Mouse (Mus musculus) c-Kit-negative CD71-positive TER-119-positive erythroid progenitor cells, embryonic 14.5 days (primary cell): ENCODE results near the gene Hsd3b2.
"Not testable (repeated sequence)": the region's sequence is repeated elsewhere in the genome, so short reads cannot be mapped to it uniquely, and the experiment has no call there.

ENCODE experiments used
- DNase-seq: peaks from one replicate; pipeline ENCODE4 v3.0.0-alpha.2; 2013; ENCODE audit warnings: low read depth, low spot score

The Hsd3b2 gene

DNA sequence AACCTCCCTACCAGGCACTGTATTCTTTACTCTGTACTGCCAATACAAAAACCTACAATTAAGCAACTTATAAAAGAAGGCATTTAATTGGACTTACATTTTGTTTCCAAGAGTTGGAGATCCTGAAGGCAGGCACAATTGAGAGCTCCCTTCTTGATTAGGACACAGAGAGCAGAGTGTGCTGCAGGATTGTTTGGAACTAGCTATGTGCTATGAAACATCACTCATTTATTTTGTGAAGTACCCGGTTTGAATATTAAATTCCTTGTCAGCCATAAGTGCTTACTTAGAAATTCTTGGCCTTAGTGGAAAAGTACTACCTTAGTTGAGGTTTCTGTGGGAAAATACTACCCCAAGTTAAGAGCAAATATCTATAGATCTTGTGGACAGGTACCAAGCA, at the start of gene Hsd3b2:
Gene Hsd3b2 (minus strand): TSS at position 168 of the 400 bp plus-strand sequence.
- no peak for DNase-seq

DNA sequence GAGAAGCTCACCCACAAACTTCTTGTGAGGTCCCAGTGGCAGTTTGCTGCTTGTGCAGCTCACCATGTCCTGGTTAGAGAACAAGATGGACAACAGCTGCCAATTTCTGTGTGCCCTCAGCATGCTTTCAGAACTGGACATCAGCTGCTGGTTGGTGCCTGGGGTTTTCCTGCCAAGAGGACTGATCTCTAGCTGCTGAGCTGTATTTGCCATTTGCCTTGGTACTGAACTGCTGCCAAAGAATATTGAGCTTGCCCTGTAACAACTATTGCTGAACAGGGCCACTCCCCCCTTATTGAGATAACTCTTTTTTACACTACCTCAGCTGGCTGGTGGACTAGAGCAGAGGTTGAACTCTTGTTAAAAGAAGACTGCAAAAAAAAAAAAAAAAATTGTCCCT, 39.8 kb upstream of the Hsd3b2 start:
- no peak for DNase-seq

DNA sequence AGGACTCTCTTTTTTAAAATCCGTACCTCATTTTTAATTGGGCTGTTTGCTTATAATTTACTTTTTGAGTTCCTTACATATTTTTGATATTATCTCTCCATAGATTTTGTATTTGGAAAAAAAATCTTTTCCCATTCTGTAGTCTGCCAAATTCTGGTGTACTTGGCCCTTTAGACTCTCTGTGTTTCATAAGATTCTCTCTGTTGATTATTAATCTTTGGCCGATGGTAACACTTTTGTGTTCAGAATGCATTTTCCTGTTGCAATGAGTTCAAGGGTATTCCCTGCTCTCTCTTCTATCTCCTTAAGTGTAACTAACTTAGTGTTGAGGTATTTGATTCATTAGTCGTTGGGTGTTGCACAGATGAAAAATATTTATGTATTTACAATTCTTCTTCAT, 32.5 kb upstream of the Hsd3b2 start:
- DNase-seq = no peak

DNA sequence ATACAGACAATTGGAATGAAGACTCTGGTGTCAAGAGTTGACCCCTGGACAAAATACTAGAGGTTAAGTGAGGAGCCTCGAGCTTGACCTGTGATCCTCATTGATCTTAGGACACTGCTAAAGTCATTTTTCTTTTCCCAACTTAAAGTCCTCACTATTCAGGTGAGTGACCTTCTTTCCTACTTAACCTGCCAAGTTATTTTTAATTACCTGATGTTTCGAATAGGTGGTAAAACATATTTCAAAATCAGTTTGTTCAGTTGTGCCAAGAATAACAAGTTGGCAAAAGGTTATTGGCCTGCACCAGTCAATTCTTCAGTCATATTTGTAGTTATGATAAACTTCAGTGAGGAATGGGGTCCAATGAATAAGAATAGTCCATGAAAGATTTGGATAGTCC, 27.8 kb upstream of the Hsd3b2 start:
- DNase-seq = no peak

DNA sequence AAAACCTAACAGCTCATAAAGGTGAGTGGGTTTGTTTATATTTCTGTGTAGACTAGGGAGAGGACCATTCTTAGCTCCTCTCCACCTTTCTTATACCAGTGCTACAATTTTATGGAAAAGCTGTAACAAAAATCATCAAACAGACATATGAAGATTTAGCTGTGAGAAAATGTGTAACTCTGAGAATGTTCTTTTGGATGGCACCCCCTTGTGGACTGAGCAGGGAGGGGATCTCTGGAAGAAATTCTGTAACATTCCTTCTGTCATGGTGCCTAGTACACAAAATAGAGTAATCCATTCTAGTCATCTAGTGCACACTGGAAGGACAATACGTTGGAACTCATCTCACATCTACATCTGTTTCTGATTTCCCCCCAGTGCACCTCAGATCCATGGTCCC, 16.7 kb upstream of the Hsd3b2 start:
- DNase-seq = not testable (repeated sequence)

DNA sequence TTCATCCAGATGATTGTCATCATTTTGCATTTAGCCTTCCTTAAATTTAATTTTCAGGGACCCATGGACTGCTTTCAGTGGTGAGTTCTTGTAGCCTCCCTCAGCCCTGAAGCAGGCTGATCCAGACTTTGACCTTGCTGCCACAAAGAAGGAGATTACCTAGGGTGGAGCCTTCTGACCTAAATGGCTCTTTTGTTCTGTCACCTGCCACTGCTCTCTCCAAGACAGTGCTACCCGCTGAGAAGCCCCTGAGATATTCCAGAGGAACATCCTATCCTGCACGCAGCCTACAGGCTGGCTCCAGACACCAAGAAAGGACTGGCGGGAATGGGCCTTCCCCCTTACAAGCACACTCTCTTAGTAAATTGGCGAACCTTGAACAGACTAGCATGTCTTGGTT, 10.0 kb upstream of the Hsd3b2 start:
- no peak for DNase-seq

DNA sequence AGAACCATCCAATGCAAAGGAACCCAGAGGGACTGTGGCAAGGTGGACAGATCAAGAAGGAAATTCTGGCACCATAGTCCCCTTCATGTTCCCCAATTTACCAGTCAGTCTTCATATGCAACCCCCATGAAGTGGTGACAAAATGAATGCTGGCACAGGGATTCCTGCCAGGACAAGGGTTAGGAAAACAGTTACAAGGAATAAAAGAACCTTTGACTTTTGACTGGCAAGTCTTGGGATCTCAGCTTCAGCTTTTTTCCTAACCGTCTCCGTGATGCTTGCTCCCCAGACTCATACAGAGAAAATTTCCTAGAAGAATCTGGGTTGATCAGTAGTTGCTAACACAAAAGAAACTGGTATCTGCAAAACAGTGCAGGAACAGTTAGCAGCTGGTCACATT, 9.4 kb upstream of the Hsd3b2 start:
- DNase-seq = no peak

DNA sequence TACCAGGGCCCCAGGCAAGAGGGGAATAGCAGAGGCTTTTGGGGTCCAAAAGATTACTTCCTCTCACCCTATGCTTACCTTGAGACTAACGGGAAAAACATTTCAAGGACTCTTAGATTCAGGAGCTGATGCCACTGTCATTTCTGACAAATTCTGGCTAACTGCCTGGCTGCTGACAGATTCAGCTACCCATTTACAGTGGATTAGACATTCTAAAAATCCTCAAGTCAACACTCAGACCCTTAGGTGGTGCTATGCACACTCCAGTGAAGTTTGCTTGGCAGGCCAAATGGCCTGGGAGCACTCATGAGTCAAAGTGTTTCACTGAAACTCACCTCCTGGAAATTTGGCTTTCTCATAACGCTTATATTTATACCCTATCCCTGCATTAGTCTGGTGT, 1.9 kb upstream of the Hsd3b2 start:
- no peak for DNase-seq

DNA sequence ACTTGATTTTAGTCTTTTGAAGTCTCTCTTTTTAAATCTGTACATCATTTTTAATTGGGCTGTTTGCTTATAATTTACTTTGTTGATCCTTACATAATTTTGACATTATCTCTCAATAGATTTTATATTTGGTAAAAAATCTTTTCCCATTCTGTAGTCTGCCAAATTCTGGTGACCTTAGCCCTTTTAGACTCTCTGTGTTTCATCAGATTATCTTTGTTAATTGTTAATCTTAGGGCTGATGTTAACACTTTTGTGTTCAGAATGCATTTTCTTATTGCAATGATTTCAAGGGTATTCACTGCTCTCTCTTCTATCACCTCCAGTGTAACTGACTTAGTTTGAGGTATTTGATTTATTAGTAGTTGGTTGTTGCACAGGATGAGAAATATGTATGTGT, 3.6 kb downstream of the Hsd3b2 start:
- DNase-seq = no peak

DNA sequence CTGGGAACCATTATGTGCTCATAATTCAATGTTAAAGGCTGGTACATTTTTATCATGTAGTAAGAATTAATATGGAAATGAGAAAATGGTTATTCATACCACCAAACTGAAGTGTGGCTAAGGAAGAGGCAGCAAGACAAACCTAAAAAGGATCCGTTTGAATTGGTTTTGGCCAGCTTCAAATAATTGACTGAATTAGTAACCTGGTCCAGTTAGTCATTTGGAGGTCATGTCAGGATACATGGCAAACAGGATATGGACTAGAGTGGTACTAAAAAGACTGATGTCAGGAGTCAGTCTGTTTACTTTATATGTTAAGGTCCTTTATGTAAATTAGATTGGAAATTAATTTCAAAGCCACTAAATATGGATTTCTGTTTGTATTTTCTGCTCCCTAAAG, 41.9 kb downstream of the Hsd3b2 start:
- no peak for DNase-seq

DNA sequence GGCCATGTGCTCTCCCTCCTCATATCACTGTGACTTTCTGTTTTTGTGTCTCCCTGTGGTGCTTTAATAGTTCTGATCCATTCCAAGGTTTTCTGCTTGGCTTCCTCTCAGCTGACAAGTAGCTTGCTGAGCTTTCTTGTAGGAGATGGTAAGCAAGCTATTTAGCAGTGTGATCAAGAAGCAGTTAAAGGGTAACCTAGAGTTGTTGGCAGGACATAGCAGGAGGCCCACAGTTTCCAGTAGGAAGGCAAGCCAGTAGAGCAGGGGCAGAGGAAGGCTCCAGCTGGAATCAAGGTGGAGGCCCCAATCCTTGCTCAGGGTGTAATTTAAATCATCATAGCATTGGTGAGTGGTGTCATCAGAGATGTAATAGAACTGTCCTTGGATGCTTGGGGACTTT, 43.6 kb downstream of the Hsd3b2 start:
- DNase-seq = no peak
